Mouse (Mus musculus) frontal cortex, adult 2 months (tissue): ENCODE data around the gene Gm12695. TPM values are rescaled to one million over a fixed set of nuclear protein-coding genes. Genes with fewer than 3 reads are reported as not detected.

ENCODE experiments used
- DNase-seq, 2 experiments: peaks; one replicate each; pipeline ENCODE4 v3.0.0; 2022; ENCODE audit warnings: low spot score in 1 of 2; ENCODE audit errors: extremely low spot score in 1 of 2
- polyA plus RNA-seq: library from polyadenylated mRNA; depleted of rRNA; stranded (reverse); fragments of >200 nt; gene quantifications from 2 replicates; pipeline ENCODE4 v1.2.3, GENCODE M21; 2012; rRNA removed

The Gm12695 gene
- polyA plus RNA-seq, 1 experiment, result not detected

DNA sequence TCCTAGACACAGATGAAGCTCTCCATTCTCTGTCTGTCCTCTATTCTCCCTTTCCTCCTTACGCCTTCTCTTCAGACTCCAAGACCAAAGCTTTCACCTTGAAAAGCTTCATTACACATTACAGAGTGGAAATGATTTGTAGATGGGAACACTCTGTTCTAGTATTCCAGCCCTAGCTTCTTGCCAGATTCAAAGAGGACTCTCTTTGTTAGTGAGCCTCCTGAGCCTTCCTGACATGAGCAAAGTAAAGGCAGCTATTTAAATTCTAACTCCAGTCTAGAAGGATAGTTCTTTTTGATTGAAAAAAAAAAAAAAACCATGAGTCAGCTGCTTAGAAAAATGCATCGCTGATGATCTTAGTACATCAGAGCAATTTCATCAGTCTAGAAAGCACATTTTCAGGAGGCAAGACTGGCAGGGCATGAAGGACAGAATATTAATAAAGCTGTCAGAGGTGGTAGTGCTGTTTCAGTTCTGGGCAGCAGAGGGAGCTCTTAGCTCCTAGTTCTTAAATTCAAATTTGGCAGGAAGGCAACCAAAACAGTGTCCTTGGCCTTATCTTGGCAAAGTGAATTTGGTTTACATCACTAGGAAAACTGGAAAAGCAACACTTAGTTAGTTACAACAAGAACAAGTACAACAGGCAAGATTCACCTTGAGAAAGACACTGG lies 79.6 kb downstream of the Gm12695 start:
- DNase-seq, result peak; percentile 55 to 89

DNA sequence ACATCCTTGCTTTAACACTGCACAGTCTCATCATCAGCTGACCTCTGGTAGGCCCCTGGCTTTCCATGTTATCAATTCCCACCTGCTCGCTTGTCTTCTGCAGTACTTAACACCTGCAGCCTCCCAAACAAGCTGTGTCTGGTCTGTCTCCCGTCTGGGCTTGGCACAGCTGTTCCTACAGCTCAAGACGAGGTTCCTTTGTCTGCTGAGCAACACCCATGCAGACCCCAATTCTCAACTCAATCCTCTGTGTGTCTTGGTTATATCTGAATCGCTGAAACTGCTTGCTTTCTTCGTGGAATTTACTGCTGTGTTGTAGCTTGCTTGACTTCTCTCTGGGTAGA lies 86.8 kb downstream of the Gm12695 start:
- DNase-seq, result no peak

GRCm38 (mm10) chr4:96697511-96698217 lies 87.3 kb downstream of the Gm12695 start:
- peak in 1 of 2 experiments; percentile 34 for DNase-seq

GRCm38 (mm10) chr4:96696614-96697360 lies 88.2 kb downstream of the Gm12695 start:
- peak; percentile 46 to 90 for DNase-seq

DNA sequence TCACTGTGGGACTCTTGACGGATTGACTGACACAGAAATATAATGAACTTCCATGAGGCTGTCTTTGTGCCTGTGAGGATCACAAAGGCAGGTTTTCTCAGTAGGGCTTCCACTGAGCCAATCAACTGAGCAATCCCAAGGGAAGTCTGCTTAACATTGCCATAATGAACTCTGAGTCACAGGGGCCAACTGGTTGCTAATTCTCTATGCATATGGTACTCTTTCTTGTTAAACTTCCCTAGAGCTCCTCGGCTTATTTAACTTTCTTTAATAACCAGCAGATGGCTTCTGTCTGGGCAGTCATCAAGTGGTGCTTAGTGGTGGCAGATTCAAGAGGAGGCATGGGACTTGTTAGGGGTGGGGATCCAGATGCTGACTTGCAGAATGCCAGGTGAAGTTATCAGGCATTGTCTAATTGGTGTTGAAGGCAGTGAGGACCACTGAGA lies 97.6 kb downstream of the Gm12695 start:
- DNase-seq, result no peak

GRCm38 (mm10) chr4:96683474-96683873 lies 101.5 kb downstream of the Gm12695 start:
- peak in 1 of 2 experiments; percentile 51 for DNase-seq

DNA sequence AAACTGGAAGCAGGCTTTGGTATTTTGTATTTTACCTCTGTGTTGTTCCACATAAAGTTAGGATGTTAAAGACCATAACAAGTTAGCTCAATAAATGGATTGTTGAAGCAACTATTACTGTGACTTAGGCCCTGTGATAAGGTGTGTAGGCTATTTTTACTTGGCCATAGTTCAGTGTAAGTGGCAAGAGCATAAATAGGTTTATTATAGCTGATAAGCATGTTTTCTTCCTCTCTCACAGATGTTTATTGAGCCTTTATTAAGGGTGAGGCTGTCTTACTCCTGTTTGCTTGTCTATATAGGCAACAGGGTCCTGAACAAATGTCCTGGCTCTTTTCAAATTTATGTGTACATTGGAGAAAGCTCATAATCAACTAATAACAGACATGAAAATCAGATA lies 104.0 kb downstream of the Gm12695 start:
- no peak for DNase-seq

DNA sequence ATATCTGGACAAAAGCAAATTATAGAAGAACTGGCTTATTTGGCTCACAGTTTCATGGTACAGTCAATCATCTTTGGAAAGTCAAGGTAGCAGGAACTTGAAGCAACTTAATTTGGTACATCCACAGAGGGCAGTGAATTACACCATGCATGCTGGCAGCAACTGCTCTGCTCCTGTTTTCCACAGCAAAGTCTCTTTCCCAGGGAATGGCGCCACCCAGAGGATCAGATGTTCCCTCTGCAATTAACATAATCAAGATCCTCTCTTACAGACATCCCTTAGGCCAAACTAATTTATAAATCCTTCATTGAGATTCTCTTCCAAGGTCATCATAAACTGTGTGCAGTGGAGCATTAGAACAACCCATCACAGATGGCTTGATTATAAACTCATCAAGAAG lies 104.8 kb downstream of the Gm12695 start:
- DNase-seq, result peak in 1 of 2 experiments; percentile 70

Other genes starting within 250 kb of the Gm12695 start
- 15.6 and 17.4 TPM in 2 replicates for gene Cyp2j6, start 231.5 kb downstream of the Gm12695 start, polyA plus RNA-seq
- gene Cyp2j9, start 193.6 kb downstream of the Gm12695 start, polyA plus RNA-seq, result 32.8 and 33.3 TPM in 2 replicates
- gene Cyp2j5, start 121.0 kb downstream of the Gm12695 start, polyA plus RNA-seq, result not detected in 2 replicates